Mouse (Mus musculus) C2C12 (cell line): ENCODE data around the gene Nme7.

Experiments used
- CEBPB ChIP-seq: IDR thresholded peaks from one replicate; pipeline ENCODE4 v1.6.1; 2011; ENCODE audit warnings: low read depth, mild to moderate bottlenecking, control low read depth, moderate library complexity
- CTCF ChIP-seq: IDR thresholded peaks from one replicate; pipeline ENCODE4 v1.5.1; 2011; ENCODE audit not compliant: control insufficient read depth, insufficient read depth, insufficient read length
- FOSL1 ChIP-seq: IDR thresholded peaks from one replicate; pipeline ENCODE4 v1.8.0; 2011; ENCODE audit warnings: mild to moderate bottlenecking, low read length; ENCODE audit not compliant: poor library complexity, insufficient read depth, severe bottlenecking
- MAX ChIP-seq: IDR thresholded peaks from one replicate; pipeline ENCODE4 v1.6.1; 2011; ENCODE audit warnings: mild to moderate bottlenecking, control low read depth
- MYOD1 ChIP-seq: IDR thresholded peaks from one replicate; pipeline ENCODE4 v1.6.1; 2011; ENCODE audit warnings: low read depth; ENCODE audit not compliant: control insufficient read depth, insufficient read length
- MYOG ChIP-seq: IDR thresholded peaks from one replicate; pipeline ENCODE4 v1.6.1; 2011; ENCODE audit not compliant: control insufficient read depth, insufficient read length; ENCODE audit errors: extremely low read depth
- USF1 ChIP-seq: IDR thresholded peaks from one replicate; pipeline ENCODE4 v1.6.1; 2011; ENCODE audit warnings: low read depth, mild to moderate bottlenecking, control low read depth, moderate library complexity

- TF ChIP-seq CTCF: no peak
- no peak for TF ChIP-seq MAX
- no peak for TF ChIP-seq USF1
- no peak for TF ChIP-seq MYOD1
- TF ChIP-seq CEBPB: no peak
- no peak for TF ChIP-seq FOSL1
- TF ChIP-seq MYOG: no peak
Observed at GRCm38 (mm10) chr1:164361997-164362396, 58.1 kb downstream of the Nme7 start.
